Mouse (Mus musculus) testis, adult 2 months (tissue): ENCODE measurements around the gene Sike1.

Experiments used
- CTCF ChIP-seq: fragments of 200-500 bp; IDR thresholded peaks from 2 replicates; pipeline ENCODE4 v1.5.1; 2012; ENCODE audit warnings: low read depth, mild to moderate bottlenecking, inconsistent platforms, low read length, moderate library complexity; ENCODE audit not compliant: control insufficient read depth, insufficient read depth, insufficient replicate concordance
- POLR2A ChIP-seq: fragments of 200-500 bp; IDR thresholded peaks from 2 replicates; pipeline ENCODE4 v1.6.1; 2012; ENCODE audit warnings: low read depth, mild to moderate bottlenecking, inconsistent platforms, low read length, moderate library complexity; ENCODE audit not compliant: control insufficient read depth

GRCm38 (mm10) chr3:103026174-103026573 is 30.7 kb downstream of the Sike1 start:
- TF ChIP-seq CTCF (no peak), POLR2A (no peak)
